Mouse (Mus musculus): ENCODE data around the gene Nfatc3. TPM values are rescaled to one million over a fixed set of nuclear protein-coding genes. Genes with fewer than 3 reads are reported as not detected.

The Nfatc3 gene
- polyA plus RNA-seq, 1 experiment from 2014 or later: 6.9 TPM

- no peak overlapping the region for H3K4me2 ChIP-seq (replicated peaks)
- H3K9me3 ChIP-seq (replicated peaks): no peaks in the 10 kb centered on the region
- ATAC-seq (ENCODE audit: insufficient number of reproducible peaks, low FRiP score, low TSS enrichment, low read depth): no peak
- 71% methylated on average over 2 of the region's 2 CpGs for WGBS
- no peak overlapping the region for H3K27ac ChIP-seq (replicated peaks)
- no peak overlapping the region for H3K4me3 ChIP-seq (replicated peaks)
- no peaks in the 10 kb centered on the region for H3K27me3 ChIP-seq
- H3K36me3 ChIP-seq: peaks cover 19% of the 10 kb centered on the region
- H3K4me1 ChIP-seq: no peaks in the 10 kb centered on the region
- no peak overlapping the region for H3K9ac ChIP-seq
Observed at GRCm38 (mm10) chr8:106043055-106043454, 15.6 kb upstream of the Nfatc3 start.

- 81% methylated on average over 3 of the region's 3 CpGs for WGBS
- Histone ChIP-seq H3K9me3 (replicated peaks) (no peaks in the 10 kb centered on the region), H3K4me1 (no peaks in the 10 kb centered on the region), H3K27me3 (no peaks in the 10 kb centered on the region), H3K4me2 (replicated peaks) (no peak overlapping the region), H3K9ac (no peak overlapping the region), H3K27ac (replicated peaks) (no peak overlapping the region), H3K4me3 (replicated peaks) (no peak overlapping the region), H3K36me3 (peaks cover 22% of the 10 kb centered on the region)
- peak; percentile 83 for ATAC-seq (ENCODE audit: insufficient number of reproducible peaks, low FRiP score, low TSS enrichment, low read depth)
Observed at GRCm38 (mm10) chr8:106044151-106044550, 14.5 kb upstream of the Nfatc3 start.

- H3K4me2 ChIP-seq (replicated peaks): no peak overlapping the region
- no peaks in the 10 kb centered on the region for H3K9me3 ChIP-seq (replicated peaks)
- WGBS: 88% methylated on average over 11 of the region's 11 CpGs
- ATAC-seq (ENCODE audit: insufficient number of reproducible peaks, low FRiP score, low TSS enrichment, low read depth): no peak
- no peaks in the 10 kb centered on the region for H3K4me1 ChIP-seq
- no peak overlapping the region for H3K9ac ChIP-seq
- H3K36me3 ChIP-seq: peaks cover 26% of the 10 kb centered on the region
- no peaks in the 10 kb centered on the region for H3K27me3 ChIP-seq
- H3K4me3 ChIP-seq (replicated peaks): no peak overlapping the region
- H3K27ac ChIP-seq (replicated peaks): no peak overlapping the region
Observed at GRCm38 (mm10) chr8:106046872-106047559, 11.6 kb upstream of the Nfatc3 start.

DNA sequence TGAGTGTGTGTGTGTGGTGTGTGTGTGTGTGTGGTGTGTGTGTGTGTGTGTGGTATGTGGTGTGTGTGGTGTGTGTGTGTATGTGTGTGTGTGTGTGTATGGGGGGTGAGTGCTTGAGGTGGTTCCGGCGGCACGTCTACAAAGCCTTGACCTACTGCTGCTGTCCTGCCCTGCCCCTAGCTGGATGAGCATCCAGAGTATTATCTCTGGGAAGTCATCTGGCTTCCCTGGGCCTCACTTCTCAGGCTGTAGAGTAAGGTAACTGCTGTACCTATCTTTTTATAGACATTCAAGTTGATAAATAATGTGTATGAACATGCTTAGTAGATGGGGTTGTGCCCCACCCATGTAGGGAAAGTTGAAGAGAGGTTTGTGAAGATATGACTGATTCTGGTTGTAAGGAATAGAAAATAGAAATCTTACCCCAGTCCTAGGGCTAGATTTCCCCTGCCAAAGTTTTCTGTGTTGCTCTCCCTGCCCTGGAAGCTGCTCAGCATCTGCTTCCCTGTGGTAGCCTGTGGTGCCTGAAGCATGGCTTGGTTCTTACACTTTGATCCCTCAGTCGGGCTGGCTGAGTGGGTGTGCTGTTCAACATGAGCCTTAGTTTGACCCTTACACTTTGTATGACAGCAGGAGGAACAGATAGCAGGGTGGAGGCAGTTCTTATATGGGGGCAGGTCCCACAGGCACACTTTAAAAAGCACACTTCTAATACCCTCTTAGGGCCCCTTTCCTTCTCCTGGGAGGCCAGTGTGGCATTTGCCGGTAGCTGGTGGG is 10.6 kb upstream of the Nfatc3 start:
- Histone ChIP-seq H3K9me3 (replicated peaks) (no peaks in the 10 kb centered on the region), H3K9ac (no peak overlapping the region), H3K36me3 (peaks cover 35% of the 10 kb centered on the region), H3K4me2 (replicated peaks) (no peak overlapping the region), H3K27me3 (no peaks in the 10 kb centered on the region), H3K4me1 (no peaks in the 10 kb centered on the region), H3K27ac (replicated peaks) (no peak overlapping the region), H3K4me3 (replicated peaks) (no peak overlapping the region)
- ATAC-seq (ENCODE audit: insufficient number of reproducible peaks, low FRiP score, low TSS enrichment, low read depth): no peak
- 83% methylated on average over 5 of the region's 5 CpGs for WGBS

GRCm38 (mm10) chr8:106049840-106050239 is 8.8 kb upstream of the Nfatc3 start:
- H3K27ac ChIP-seq (replicated peaks): no peak overlapping the region
- H3K9ac ChIP-seq: no peak overlapping the region
- peaks cover 45% of the 10 kb centered on the region for H3K36me3 ChIP-seq
- H3K4me3 ChIP-seq (replicated peaks): no peak overlapping the region
- ATAC-seq (ENCODE audit: insufficient number of reproducible peaks, low FRiP score, low TSS enrichment, low read depth): no peak
- H3K9me3 ChIP-seq (replicated peaks): no peaks in the 10 kb centered on the region
- WGBS: 84% methylated on average over 6 of the region's 6 CpGs
- no peaks in the 10 kb centered on the region for H3K27me3 ChIP-seq
- no peak overlapping the region for H3K4me2 ChIP-seq (replicated peaks)
- no peaks in the 10 kb centered on the region for H3K4me1 ChIP-seq

- H3K4me2 ChIP-seq (replicated peaks): no peak overlapping the region
- no peak overlapping the region for H3K9ac ChIP-seq
- H3K36me3 ChIP-seq: peaks cover 41% of the 10 kb centered on the region
- WGBS: 87% methylated on average over 3 of the region's 3 CpGs
- no peak overlapping the region for H3K27ac ChIP-seq (replicated peaks)
- H3K4me3 ChIP-seq (replicated peaks): no peak overlapping the region
- H3K4me1 ChIP-seq: no peaks in the 10 kb centered on the region
- no peaks in the 10 kb centered on the region for H3K9me3 ChIP-seq (replicated peaks)
- H3K27me3 ChIP-seq: no peaks in the 10 kb centered on the region
- no peak for ATAC-seq (ENCODE audit: insufficient number of reproducible peaks, low FRiP score, low TSS enrichment, low read depth)
Observed at GRCm38 (mm10) chr8:106051068-106051467, 7.6 kb upstream of the Nfatc3 start.

- ATAC-seq (ENCODE audit: insufficient number of reproducible peaks, low FRiP score, low TSS enrichment, low read depth): no peak
- Histone ChIP-seq H3K36me3 (peaks cover 37% of the 10 kb centered on the region), H3K4me3 (replicated peaks) (no peak overlapping the region), H3K27me3 (no peaks in the 10 kb centered on the region), H3K9me3 (replicated peaks) (no peaks in the 10 kb centered on the region), H3K27ac (replicated peaks) (no peak overlapping the region), H3K4me1 (no peaks in the 10 kb centered on the region), H3K9ac (no peak overlapping the region), H3K4me2 (replicated peaks) (no peak overlapping the region)
- WGBS: 85% methylated on average over 9 of the region's 9 CpGs
Observed at GRCm38 (mm10) chr8:106052510-106053089, 6.0 kb upstream of the Nfatc3 start.

DNA sequence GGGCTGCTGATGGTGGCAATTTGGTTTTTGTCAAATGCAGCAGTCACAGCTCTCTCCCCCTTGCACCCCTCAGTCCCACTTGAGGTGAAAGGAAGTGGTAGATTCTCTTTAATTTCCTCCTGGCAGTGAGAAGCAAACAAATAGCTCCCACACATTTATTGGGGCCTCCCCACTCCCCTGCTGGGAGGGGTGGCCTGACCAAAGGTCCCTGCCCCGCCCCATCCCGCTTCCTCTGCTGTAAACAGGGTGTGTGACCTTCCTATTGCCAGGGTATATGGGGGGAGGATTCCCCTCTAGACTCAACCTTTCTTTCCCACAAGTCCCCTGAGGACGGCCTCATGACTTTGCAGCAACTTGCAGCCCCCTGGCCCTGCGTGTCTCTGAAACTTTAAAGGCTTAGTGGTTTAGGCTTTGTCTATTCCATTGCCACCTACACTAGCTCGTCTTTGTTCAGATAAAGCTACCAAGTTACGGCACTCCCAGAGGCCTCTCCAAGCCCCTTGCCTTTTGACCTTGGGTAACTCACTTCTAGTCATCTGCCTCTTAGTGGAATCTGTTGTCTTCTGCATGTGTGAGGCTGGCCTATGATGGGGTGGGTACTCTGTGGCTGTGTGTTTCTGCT is 4.3 kb upstream of the Nfatc3 start:
- ATAC-seq (ENCODE audit: insufficient number of reproducible peaks, low FRiP score, low TSS enrichment, low read depth): no peak
- no peak overlapping the region for H3K27ac ChIP-seq (replicated peaks)
- H3K36me3 ChIP-seq: peaks cover 34% of the 10 kb centered on the region
- H3K4me1 ChIP-seq: peaks cover 10% of the 10 kb centered on the region
- WGBS: 69% methylated on average over 6 of the region's 6 CpGs
- H3K27me3 ChIP-seq: no peaks in the 10 kb centered on the region
- no peak overlapping the region for H3K9ac ChIP-seq
- H3K4me3 ChIP-seq (replicated peaks): no peak overlapping the region
- no peaks in the 10 kb centered on the region for H3K9me3 ChIP-seq (replicated peaks)
- H3K4me2 ChIP-seq (replicated peaks): no peak overlapping the region

DNA sequence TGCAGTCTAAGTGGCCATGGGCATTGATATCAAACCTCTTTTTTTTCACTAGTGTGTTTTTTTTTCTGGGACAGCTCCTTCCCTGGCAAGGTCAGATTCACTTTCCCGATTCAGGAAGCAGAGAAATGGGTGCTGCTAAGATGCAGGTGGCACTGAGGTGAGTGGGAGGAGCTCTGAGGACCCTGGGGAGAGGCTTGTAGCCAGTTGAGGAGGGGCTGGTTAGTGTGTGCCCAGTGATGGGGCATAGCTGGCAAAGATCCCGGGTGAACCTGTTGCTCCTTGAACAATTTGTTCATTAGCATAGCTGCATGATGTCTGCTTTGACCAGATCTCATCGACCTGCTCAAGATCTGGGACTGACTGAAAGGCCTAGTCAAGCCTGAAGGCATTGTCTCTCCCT is 3.6 kb upstream of the Nfatc3 start:
- Histone ChIP-seq H3K9ac (no peak overlapping the region), H3K27ac (replicated peaks) (no peak overlapping the region), H3K4me3 (replicated peaks) (no peak overlapping the region), H3K4me1 (peaks cover 10% of the 10 kb centered on the region), H3K4me2 (replicated peaks) (no peak overlapping the region), H3K9me3 (replicated peaks) (no peaks in the 10 kb centered on the region), H3K36me3 (peaks cover 34% of the 10 kb centered on the region), H3K27me3 (no peaks in the 10 kb centered on the region)
- ATAC-seq (ENCODE audit: insufficient number of reproducible peaks, low FRiP score, low TSS enrichment, low read depth): no peak
- 56% methylated on average over 3 of the region's 3 CpGs for WGBS

DNA sequence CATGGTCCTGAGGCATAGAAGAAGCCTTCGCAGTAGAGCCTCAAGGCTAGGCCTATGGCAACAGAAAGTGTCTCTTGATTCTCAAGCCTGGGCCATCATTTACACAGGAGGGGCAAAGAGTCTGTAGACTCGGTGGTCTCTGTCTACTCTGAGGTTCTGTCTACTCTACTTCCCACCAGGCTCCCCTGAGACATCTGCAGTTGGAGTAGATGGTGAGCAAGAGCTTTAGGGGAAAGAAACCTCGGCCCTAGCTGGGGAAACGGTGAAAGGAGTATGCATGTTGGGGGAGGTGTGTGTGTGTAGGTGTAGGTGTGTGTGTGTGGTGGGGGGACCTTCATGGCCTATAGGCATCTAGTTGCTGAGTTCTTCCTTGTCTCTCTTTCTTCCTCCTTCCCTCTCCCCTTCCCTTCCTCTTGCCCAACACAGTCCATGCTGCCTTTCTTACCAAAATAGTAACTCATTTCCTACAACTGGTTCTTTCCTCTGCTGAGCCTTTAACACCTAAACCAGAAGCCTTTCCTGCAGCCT is 2.1 kb upstream of the Nfatc3 start:
- 85% methylated on average over 4 of the region's 4 CpGs for WGBS

More for the DNA sequence above, 2.1 kb upstream of the Nfatc3 start:
- Histone ChIP-seq H3K4me1 (peaks cover 17% of the 10 kb centered on the region), H3K4me2 (replicated peaks) (no peak overlapping the region), H3K9me3 (replicated peaks) (no peaks in the 10 kb centered on the region), H3K27ac (replicated peaks) (no peak overlapping the region), H3K27me3 (no peaks in the 10 kb centered on the region), H3K9ac (no peak overlapping the region), H3K36me3 (peaks cover 25% of the 10 kb centered on the region), H3K4me3 (replicated peaks) (no peak overlapping the region)
- no peak for ATAC-seq (ENCODE audit: insufficient number of reproducible peaks, low FRiP score, low TSS enrichment, low read depth)
